Mouse (Mus musculus) gastrocnemius, postnatal 4 days (tissue): ENCODE measurements at regions not wholly inside any gene's neighbourhood (a gene's known extent, or its start where the extent isn't known, plus 50 kb on each side); places are given as distances from the start of the nearest gene placed in this dataset.

Source experiments
- DNase-seq, 2 experiments: peaks; one replicate each; pipeline ENCODE4 v3.0.0; 2021 to 2022; ENCODE audit warnings: low spot score in 2 of 2, mixed read lengths in 2 of 2

- DNase-seq = no peak
Measured at GRCm38 (mm10) chr1:127011901-127012300, 181.3 kb upstream of the Nckap5 start.

DNA sequence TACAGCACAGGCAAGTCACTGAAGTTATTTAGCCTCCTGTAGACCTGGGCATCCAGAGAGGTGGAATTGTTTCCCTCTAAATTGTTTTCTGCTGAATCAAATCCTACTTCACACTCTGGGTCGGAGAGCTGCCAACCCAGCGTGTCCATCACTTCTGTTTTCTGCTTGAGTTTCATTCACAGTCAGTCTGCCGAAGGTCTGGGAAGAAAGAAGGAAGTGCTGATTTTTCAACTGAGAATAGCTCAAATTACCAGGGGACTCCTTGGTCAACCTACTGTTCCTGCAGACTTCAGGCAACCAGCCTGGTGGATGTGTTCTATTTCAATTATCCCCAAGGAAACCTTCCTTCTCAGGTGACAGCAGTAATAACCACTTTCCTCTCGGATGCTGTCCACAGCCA is 179.1 kb upstream of the Nckap5 start:
- DNase-seq = no peak

- no peak for DNase-seq
Measured at GRCm38 (mm10) chr1:127001700-127002099, 171.1 kb upstream of the Nckap5 start.

- DNase-seq = no peak
Measured at GRCm38 (mm10) chr1:126993061-126993640, 162.6 kb upstream of the Nckap5 start.

DNA sequence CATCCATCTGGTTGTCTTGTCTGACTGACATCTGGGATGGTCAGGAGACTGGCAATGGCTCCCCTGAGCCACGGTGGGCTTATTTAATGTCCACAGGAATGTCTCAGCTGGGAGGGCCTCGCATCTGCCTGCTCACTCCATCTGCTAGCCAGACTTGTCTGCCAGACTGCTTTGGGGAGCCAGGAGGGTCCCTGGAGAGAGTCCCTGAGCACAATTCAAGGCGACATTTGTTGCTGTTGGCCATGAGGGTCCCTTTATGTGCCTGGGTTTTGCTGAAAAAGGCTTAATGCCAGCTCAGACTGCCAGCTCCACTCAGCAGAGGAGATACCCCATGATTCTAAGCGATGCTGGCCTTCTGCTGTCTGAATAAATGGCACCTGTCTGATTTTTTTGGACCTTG is 161.8 kb upstream of the Nckap5 start:
- DNase-seq = no peak

GRCm38 (mm10) chr1:126982805-126983204 is 152.2 kb upstream of the Nckap5 start:
- DNase-seq = no peak

GRCm38 (mm10) chr1:126980311-126980710 is 149.7 kb upstream of the Nckap5 start:
- DNase-seq = no peak

DNA sequence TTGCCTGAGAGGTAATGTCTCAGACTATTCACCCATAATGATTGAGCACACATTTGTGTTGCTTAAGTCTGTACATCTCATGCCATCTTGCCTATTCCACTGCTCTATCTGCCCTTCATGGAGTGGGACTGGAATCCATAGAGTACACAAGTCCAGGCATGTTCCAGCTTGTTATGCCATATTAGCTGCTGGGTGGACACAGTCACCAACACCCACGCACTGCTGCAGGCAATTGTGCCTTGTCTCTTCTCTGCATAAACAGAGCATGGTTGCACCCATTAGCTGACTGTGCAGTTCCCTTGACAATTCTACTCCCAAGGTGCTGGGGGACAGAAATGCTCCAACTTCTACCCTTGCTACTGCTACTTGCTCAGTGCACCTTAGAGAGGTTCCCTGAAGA is 143.3 kb upstream of the Nckap5 start:
- DNase-seq = no peak

DNA sequence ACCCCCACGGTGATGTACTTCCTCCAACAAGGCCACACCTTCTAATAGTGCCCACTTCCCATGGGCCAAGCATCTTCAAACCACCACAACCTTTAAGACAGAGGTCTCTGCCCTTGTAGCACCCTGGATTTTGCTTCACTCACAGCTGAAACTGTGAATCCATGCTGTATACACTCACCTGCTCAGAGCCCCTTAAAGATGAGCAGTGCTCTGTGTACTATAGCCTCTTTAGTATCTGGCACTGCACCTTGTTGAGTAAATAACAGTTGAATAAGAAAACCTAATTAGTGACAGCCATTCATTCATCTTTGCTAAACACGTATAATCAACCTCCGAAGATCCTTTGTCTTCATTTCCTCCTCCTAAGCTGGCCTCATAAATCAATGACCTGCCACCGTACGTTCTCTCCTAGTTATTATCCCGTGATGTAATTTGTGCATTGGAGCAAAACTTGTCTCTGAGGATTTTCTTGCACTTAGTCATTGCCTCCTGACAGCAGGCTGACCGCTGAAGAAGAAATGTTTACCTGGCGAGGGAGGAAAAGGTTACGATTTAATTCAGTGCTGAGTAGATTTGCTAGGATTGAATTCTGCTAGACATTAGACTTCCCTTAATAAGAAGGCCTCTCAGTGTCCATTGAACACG is 141.3 kb upstream of the Nckap5 start:
- DNase-seq = no peak

DNA sequence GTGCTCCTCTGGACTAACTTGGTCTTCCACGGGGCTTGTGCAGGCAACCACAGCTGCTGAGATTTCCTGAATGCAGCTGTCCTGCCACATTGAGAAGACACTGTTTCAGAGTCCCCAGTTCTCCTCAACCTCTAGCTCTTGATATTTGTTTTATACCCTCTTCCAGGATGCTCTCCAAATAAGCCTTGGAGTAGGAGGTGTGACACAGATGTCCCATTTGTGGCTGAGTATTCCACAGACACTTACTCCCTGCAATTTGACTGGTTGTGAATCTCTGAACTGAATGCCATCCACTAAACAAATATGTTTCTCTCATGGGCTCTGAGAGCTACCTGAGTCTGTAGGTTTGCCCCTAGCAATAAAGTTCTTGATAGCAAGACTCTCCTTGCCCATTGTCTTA is 140.5 kb upstream of the Nckap5 start:
- no peak for DNase-seq

DNA sequence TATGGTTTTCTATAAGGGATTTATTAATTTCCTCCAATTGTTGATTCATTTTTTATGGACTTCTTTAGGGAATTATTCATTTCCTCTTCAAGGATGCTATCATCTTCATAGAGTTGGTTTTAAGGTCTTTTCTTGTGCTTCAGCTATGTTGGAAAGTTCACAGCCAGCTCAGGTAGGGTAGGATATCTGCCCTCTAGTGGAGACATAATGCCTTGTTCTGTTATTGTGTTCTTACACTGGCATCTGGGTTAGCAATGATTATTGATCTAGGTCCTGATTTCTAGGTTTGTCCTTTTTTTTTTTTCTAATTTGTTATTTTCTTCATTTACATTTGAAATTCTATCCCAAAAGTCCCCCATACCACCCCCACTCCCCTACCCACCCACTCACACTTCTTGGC is 135.8 kb upstream of the Nckap5 start:
- DNase-seq = no peak

GRCm38 (mm10) chr1:126955839-126956720 is 125.5 kb upstream of the Nckap5 start:
- no peak for DNase-seq

GRCm38 (mm10) chr1:126947860-126948259 is 117.3 kb upstream of the Nckap5 start:
- no peak for DNase-seq

DNA sequence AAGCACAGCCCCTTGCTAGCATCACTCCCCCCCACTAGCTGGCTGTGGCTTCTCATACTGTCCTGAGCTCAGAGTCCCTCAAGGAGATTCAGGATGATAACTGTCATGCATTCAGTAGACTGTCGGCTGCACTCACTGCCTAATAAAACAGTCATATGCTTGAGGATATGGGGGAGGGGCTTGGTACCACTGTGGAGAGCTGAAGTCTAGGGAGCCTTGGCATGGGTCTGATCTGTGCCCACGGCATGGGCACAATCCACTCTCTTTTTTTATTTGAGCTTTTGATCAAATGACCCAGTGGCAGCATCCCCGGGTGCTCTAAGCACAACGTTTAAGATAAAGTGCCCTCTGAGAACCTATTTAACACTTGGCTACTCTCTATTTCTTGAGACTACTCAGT is 102.1 kb upstream of the Nckap5 start:
- DNase-seq = no peak

DNA sequence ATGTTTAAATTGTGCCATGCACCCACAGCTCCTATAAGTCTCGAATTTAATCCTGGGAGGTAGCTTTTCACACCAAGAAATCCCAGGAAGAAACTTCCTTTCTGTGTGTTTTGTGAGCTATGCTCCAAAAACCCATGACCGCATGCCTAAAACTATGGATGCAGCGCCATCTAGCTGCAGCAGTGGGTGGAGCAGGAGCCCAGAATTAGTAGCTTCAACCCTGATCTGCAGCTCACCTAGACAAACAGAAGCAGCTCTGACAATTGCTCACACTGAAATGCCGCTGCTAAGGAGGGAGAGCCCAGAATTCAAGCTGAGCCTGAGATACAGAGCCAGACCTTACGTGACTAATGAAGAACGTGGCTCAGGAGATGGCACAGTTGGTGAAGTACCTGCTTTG is 101.2 kb upstream of the Nckap5 start:
- DNase-seq = peak; percentile 61 to 71

DNA sequence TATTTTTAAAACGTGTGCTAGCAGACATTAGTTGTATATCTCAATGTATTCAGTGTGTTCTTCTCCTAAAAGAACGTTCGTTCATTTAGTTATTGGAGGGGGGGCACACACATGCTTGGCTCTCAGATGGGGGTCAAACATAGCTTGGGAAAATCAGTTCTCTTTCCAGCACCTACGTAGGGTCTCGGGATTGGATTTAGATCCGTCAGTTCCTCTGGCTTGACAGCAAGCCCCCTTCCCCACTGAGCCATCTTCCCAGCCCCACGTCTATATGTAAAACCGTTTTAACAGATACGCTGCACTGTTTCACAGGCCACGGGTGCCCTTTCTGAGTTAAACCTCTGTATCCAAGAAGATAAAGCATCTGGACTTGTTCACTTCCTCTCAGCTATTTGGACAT is 100.5 kb upstream of the Nckap5 start:
- no peak for DNase-seq

GRCm38 (mm10) chr1:126930611-126931010 is 100.0 kb upstream of the Nckap5 start:
- no peak for DNase-seq

DNA sequence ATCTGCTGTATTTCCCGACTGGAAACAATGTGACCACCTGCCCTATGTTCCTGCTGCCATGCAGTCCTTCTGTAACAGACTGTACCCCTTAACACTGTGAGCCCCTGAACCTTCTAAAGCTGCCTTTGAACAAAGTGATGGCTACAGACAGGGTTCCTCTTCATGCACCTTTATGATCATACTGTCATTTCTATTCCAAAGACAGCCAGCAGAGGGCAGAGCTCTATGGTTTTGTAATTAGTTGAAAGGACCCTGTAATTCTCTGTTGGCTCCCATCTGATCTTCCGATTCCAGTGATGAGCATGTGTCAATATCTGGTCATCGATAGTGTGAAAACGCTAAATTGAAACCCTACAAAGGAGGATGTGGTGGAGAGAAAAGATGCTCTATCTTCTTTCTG is 99.1 kb upstream of the Nckap5 start:
- no peak for DNase-seq

DNA sequence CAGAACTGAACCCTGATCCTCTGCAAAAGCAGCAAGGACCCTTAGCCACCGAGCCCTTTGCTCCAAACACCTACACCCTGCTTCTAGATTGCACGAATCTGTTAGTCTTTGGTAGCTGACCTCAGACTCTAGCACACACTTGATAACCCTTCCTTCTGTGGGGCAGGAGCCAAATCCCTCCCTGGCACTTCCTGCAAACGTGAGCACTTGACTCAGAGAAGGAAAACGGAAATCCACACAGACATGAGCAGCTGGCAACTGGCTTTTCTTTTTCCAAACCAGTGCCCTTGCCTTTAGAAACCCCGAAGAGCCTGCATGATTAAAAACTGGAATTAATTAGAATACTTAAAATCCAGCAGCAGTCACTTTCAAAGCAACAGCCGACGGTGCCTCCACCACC is 97.6 kb upstream of the Nckap5 start:
- no peak for DNase-seq

- DNase-seq = peak; percentile 21 to 60
Measured at GRCm38 (mm10) chr1:126925150-126926035, 94.8 kb upstream of the Nckap5 start.

GRCm38 (mm10) chr1:126923981-126924380 is 93.4 kb upstream of the Nckap5 start:
- no peak for DNase-seq
